25 mouse cellular contexts compared by ENCODE assay signal in the genomic region with DNA sequence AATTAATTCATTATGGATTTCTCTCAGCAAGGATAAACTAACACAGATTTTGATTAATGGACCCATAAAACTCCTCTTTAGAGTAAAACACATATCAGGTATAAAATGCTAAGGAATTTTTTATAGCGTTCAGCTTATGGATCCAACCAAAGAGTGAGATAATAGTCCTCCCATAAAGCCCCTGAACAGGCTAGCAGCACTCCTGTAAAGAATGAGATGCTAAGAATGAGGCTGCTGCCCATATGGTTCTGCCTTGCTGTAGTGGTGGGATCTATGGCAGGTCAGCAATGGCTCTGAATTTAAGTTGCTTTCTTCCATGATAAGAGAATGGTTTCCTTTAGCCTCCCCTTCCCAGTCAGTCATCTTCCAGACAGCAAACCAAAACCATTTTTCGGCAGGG.
DNase-seq lines count a peak whose midpoint lies in the region; ATAC-seq and TF ChIP-seq lines count a peak whose summit lies in the region.
"Had no signal": no experiment of that assay in that cellular context is flagged by ENCODE, and none has a peak within 500 bp of the region (broad histone marks: within the 10 kb centered on the region; RNA-seq: fewer than 3 reads in every experiment).

No protein-coding gene starts in this region.

- H3K4me1 ChIP-seq in hindbrain, embryonic 11.5 days (replicated peaks; ENCODE audit: control insufficient read depth, insufficient read depth, low read length) = no peaks in the 10 kb centered on the region
- 0 out of 2 replicates have a peak, but pooled peaks cover 3% of the 10 kb centered on the region for H3K4me1 ChIP-seq in hindbrain, postnatal 0 days (ENCODE audit: insufficient read depth, low read length)
- H3K4me1 ChIP-seq in kidney, embryonic 16.5 days (ENCODE audit: insufficient read depth, low read length) = peaks cover 13% of the 10 kb centered on the region
- H3K4me1 ChIP-seq in hindbrain, embryonic 14.5 days (replicated peaks; ENCODE audit: control insufficient read depth, insufficient read depth, low read length) = peaks cover 12% of the 10 kb centered on the region; the same call in 1 of the 2 replicates
- H3K4me1 ChIP-seq in neural tube, embryonic 13.5 days (replicated peaks) = peaks cover 29% of the 10 kb centered on the region
- no peaks in the 10 kb centered on the region for H3K4me1 ChIP-seq in heart, embryonic 12.5 days (replicated peaks)
- H3K4me1 ChIP-seq: heart, embryonic 10.5 days; liver, embryonic 15.5 days had no signal

- peak; percentile 59; the same call in 1 of the 2 replicates for ATAC-seq in hindbrain, embryonic 11.5 days (ENCODE audit: low FRiP score)
- ATAC-seq in hindbrain, postnatal 0 days = no peak
- ATAC-seq in kidney, embryonic 16.5 days (ENCODE audit: low FRiP score, low TSS enrichment) = peak; percentile 46; the same call in 1 of the 2 replicates
- no peak for ATAC-seq in hindbrain, embryonic 14.5 days (ENCODE audit: low FRiP score)
- ATAC-seq in neural tube, embryonic 13.5 days (ENCODE audit: low read depth) = peak; percentile 81; the same call in 1 of the 2 replicates
- no peak for ATAC-seq in heart, embryonic 12.5 days (ENCODE audit: insufficient number of reproducible peaks, low FRiP score)
- ATAC-seq: forebrain, embryonic 14.5 days; inflammation-experienced regulatory T-cells, adult 6 months; Patski had no signal

- no peaks in the 10 kb centered on the region for H3K27me3 ChIP-seq in hindbrain, embryonic 11.5 days (ENCODE audit: control insufficient read depth, insufficient read depth, low read length)
- no peaks in the 10 kb centered on the region for H3K27me3 ChIP-seq in hindbrain, postnatal 0 days (ENCODE audit: insufficient read depth, low read length)
- H3K27me3 ChIP-seq in kidney, embryonic 16.5 days (ENCODE audit: insufficient read depth, low read length) = no peaks in the 10 kb centered on the region
- no peaks in the 10 kb centered on the region for H3K27me3 ChIP-seq in hindbrain, embryonic 14.5 days (ENCODE audit: control insufficient read depth, insufficient read depth, low read length)
- no peaks in the 10 kb centered on the region for H3K27me3 ChIP-seq in neural tube, embryonic 13.5 days
- H3K27me3 ChIP-seq in heart, embryonic 12.5 days (replicated peaks) = no peaks in the 10 kb centered on the region
- H3K27me3 ChIP-seq: liver, embryonic 15.5 days had no signal

- 86% methylated on average over 2 of the region's 2 CpGs for WGBS in hindbrain, embryonic 11.5 days
- WGBS in hindbrain, postnatal 0 days = 85% methylated on average over 2 of the region's 2 CpGs
- 42% methylated on average over 2 of the region's 2 CpGs for WGBS in kidney, embryonic 16.5 days
- WGBS in hindbrain, embryonic 14.5 days = 78% methylated on average over 2 of the region's 2 CpGs
- 61% methylated on average over 2 of the region's 2 CpGs for WGBS in neural tube, embryonic 13.5 days
- WGBS in heart, embryonic 12.5 days = 83% methylated on average over 2 of the region's 2 CpGs

- no peaks in the 10 kb centered on the region for H3K9me3 ChIP-seq in hindbrain, embryonic 11.5 days (ENCODE audit: control insufficient read depth, low read length)
- no peaks in the 10 kb centered on the region for H3K9me3 ChIP-seq in hindbrain, postnatal 0 days (ENCODE audit: low read length)
- H3K9me3 ChIP-seq in kidney, embryonic 16.5 days (ENCODE audit: low read length) = no peaks in the 10 kb centered on the region
- H3K9me3 ChIP-seq in hindbrain, embryonic 14.5 days (ENCODE audit: control insufficient read depth, low read length) = no peaks in the 10 kb centered on the region
- no peaks in the 10 kb centered on the region for H3K9me3 ChIP-seq in neural tube, embryonic 13.5 days
- no peaks in the 10 kb centered on the region for H3K9me3 ChIP-seq in heart, embryonic 12.5 days (replicated peaks)
- H3K9me3 ChIP-seq: heart, embryonic 10.5 days; liver, embryonic 15.5 days had no signal

- no peak overlapping the region for H3K27ac ChIP-seq in hindbrain, embryonic 11.5 days (ENCODE audit: low read depth, low read length)
- no peak overlapping the region for H3K27ac ChIP-seq in hindbrain, postnatal 0 days
- H3K27ac ChIP-seq in kidney, embryonic 16.5 days (ENCODE audit: low read length) = peak overlapping the region; percentile 3; the same call in 1 of the 2 replicates
- H3K27ac ChIP-seq in hindbrain, embryonic 14.5 days = peak overlapping the region; percentile 38
- H3K27ac ChIP-seq in neural tube, embryonic 13.5 days (replicated peaks) = peak overlapping the region; percentile 63
- H3K27ac ChIP-seq in heart, embryonic 12.5 days (ENCODE audit: poor library complexity, severe bottlenecking) = no peak overlapping the region
- H3K27ac ChIP-seq: heart, embryonic 10.5 days; liver, embryonic 15.5 days had no signal

- H3K4me2 ChIP-seq in hindbrain, embryonic 11.5 days (replicated peaks; ENCODE audit: low read depth, low read length) = no peak overlapping the region
- no peak overlapping the region for H3K4me2 ChIP-seq in hindbrain, postnatal 0 days (ENCODE audit: low read depth, low read length)
- no peak overlapping the region for H3K4me2 ChIP-seq in kidney, embryonic 16.5 days (replicated peaks; ENCODE audit: low read depth, low read length)
- no peak overlapping the region for H3K4me2 ChIP-seq in hindbrain, embryonic 14.5 days (replicated peaks)
- no peak overlapping the region for H3K4me2 ChIP-seq in neural tube, embryonic 13.5 days
- H3K4me2 ChIP-seq in heart, embryonic 12.5 days = no peak overlapping the region
- H3K4me2 ChIP-seq: liver, embryonic 15.5 days; lung, embryonic 14.5 days had no signal

- no peaks in the 10 kb centered on the region for H3K36me3 ChIP-seq in hindbrain, embryonic 11.5 days (ENCODE audit: control insufficient read depth, insufficient read depth, low read length)
- H3K36me3 ChIP-seq in hindbrain, postnatal 0 days (ENCODE audit: insufficient read depth, low read length) = no peaks in the 10 kb centered on the region
- H3K36me3 ChIP-seq in kidney, embryonic 16.5 days (ENCODE audit: insufficient read depth, low read length) = no peaks in the 10 kb centered on the region
- no peaks in the 10 kb centered on the region for H3K36me3 ChIP-seq in hindbrain, embryonic 14.5 days (replicated peaks; ENCODE audit: control insufficient read depth, insufficient read depth)
- H3K36me3 ChIP-seq in neural tube, embryonic 13.5 days = no peaks in the 10 kb centered on the region
- no peaks in the 10 kb centered on the region for H3K36me3 ChIP-seq in heart, embryonic 12.5 days
- H3K36me3 ChIP-seq: heart, embryonic 10.5 days; liver, embryonic 15.5 days had no signal

- H3K4me3 ChIP-seq in hindbrain, embryonic 11.5 days (ENCODE audit: low read depth, low read length) = no peak overlapping the region
- no peak overlapping the region for H3K4me3 ChIP-seq in hindbrain, postnatal 0 days (ENCODE audit: low read length)
- no peak overlapping the region for H3K4me3 ChIP-seq in kidney, embryonic 16.5 days (ENCODE audit: low read length)
- no peak overlapping the region for H3K4me3 ChIP-seq in hindbrain, embryonic 14.5 days (replicated peaks; ENCODE audit: low read length)
- no peak overlapping the region for H3K4me3 ChIP-seq in neural tube, embryonic 13.5 days
- H3K4me3 ChIP-seq in heart, embryonic 12.5 days = no peak overlapping the region
- H3K4me3 ChIP-seq: heart, embryonic 10.5 days; liver, embryonic 15.5 days had no signal

- DNase-seq in hindbrain, embryonic 11.5 days (ENCODE audit: low spot score) = no peak
- DNase-seq in hindbrain, postnatal 0 days (ENCODE audit: low spot score) = no peak
- no peak for DNase-seq in kidney, postnatal 14 days
- DNase-seq in hindbrain, embryonic 14.5 days (ENCODE audit: low spot score) = no peak
- DNase-seq: adrenal gland, postnatal 10 days; cerebellum, adult 8-10 months; cerebellum, postnatal 25 days; gastrocnemius, postnatal 25 days; heart, adult 11 months; heart, postnatal 36 days; kidney, adult 11 months; kidney, postnatal 10 days; liver; lung, embryonic 14.5 days; lung, postnatal 14 days; thymus, adult 2 months; thymus, postnatal 36 days had no signal

- no peak for TF ChIP-seq CTCF in hindbrain, postnatal 0 days (IDR thresholded peaks at IDR 0.05; ENCODE audit: low read depth)

- no peak overlapping the region for H3K9ac ChIP-seq in hindbrain, embryonic 11.5 days (ENCODE audit: low read depth, low read length)
- H3K9ac ChIP-seq in hindbrain, postnatal 0 days (replicated peaks; ENCODE audit: low read length) = no peak overlapping the region
- H3K9ac ChIP-seq in kidney, embryonic 16.5 days (replicated peaks; ENCODE audit: low read length) = no peak overlapping the region
- H3K9ac ChIP-seq in hindbrain, embryonic 14.5 days = no peak overlapping the region
- H3K9ac ChIP-seq in neural tube, embryonic 13.5 days = no peak overlapping the region
- no peak overlapping the region for H3K9ac ChIP-seq in heart, embryonic 12.5 days
- H3K9ac ChIP-seq: liver, embryonic 15.5 days; lung, embryonic 14.5 days had no signal

Comparison
In these comparisons a context has a peak if more than half of its experiments do, and no peak if none do; other contexts are left out.
1. ATAC-seq: peak in hindbrain, embryonic 11.5 days (single experiment), kidney, embryonic 16.5 days (single experiment) and neural tube, embryonic 13.5 days (single experiment); none in hindbrain, postnatal 0 days (single experiment), hindbrain, embryonic 14.5 days (single experiment) and heart, embryonic 12.5 days (single experiment).
2. H3K27ac ChIP-seq: peak in kidney, embryonic 16.5 days (single experiment), hindbrain, embryonic 14.5 days (single experiment) and neural tube, embryonic 13.5 days (single experiment); none in hindbrain, embryonic 11.5 days (single experiment), hindbrain, postnatal 0 days (single experiment) and heart, embryonic 12.5 days (single experiment).